Mouse (Mus musculus): Measurements from ENCODE around the gene Phb2.
"Not testable (repeated sequence)": the region's sequence is repeated elsewhere in the genome, so short reads cannot be mapped to it uniquely, and the experiment has no call there.

The Phb2 gene

DNA sequence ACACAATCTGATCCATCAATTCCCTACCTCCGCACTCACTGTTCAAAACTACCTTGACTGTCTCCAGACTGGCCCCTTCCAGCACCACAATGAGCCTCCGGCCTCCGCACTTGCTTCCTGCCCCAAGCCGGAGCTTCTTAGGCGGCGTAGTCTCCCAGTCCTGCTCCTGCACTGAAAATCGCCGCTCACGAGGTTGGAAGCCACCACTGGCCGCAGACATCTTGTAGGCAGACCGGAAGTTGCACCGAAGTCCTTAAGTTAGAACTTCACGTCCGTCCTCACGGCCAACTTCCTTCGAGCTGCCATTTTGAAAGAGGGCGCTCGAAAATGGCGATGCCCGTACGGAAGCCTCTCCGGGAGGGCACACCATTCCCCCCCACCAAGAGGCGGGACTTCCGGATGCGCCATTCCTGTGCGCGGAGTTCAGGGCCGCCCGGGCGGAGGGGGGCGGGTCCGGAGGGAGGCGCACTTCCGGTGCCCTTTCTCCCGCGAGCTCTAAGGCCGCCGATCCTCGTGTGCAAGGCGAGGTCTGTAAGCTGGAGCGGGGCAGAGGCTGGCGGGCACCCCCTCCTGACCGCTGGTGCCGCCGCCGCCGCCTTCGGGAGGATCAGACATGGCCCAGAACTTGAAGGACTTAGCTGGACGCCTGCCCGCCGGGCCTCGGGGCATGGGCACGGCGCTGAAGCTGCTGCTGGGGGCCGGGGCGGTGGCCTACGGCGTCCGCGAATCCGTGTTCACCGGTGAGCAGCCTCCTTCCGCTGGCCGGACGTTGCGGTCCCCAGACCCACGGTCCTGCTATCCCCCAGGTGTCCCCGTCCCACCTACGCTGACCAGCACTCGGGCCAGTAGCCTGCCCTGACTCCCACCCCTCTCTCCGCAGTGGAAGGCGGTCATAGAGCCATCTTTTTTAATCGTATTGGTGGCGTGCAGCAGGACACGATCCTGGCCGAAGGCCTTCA is at the start of gene Phb2, which contains the start of gene Emg1:
Gene Phb2 (plus strand): TSS at position 513 of the 959 bp plus-strand sequence.
Gene Emg1 (minus strand): TSS at position 355 of the 959 bp plus-strand sequence.
- peak; percentile 98 for DNase-seq (ENCODE audit: low spot score)

DNA sequence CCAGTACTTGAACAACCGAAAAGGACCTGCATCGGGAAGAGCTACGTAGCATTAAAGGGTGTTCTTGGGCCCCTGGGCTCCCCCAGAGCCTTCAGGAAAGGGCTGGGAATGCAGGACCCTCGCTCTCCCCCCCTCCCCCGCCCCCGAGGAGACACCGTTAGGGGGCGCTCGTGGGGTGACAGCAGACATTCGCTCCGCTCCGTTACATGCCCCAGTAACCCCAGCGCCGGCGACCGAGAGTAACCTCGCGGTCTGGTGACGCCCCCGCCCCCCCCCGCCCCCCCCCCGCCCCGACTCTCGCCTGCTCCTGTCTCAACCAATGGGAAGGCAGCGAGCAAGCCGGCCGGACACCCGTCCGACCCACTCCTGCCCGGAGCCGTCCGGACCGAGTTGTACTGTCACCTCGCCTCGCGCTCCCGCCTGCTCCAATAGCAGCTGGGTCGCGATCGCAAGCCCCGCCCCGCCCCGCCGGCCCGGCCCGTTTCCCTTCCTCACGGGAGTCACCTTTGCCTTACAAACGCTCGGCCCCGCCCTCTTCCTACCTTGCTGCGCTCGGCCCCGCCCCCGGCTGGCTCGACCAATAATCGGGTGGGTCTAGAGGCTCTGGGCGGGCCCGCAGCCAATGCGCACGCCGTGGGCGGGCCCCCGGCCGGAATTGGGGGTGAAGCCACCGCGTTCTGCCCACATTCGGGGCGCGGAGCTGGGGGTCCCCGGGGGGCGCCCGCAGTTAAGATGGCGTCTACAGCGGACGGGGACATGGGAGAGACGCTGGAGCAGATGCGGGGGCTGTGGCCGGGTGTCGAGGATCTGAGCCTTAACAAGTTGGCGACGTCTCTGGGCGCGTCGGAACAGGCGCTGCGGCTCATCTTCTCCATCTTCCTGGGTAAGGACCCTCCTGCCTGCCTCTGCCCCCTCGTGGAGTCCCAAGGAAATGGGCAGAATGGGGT is 49.4 kb upstream of the Phb2 start, which contains the start of gene Lpcat3:
Gene Lpcat3 (plus strand): TSS at position 551 of the 947 bp plus-strand sequence.
- peak; percentile 98 for DNase-seq (ENCODE audit: low spot score)

DNA sequence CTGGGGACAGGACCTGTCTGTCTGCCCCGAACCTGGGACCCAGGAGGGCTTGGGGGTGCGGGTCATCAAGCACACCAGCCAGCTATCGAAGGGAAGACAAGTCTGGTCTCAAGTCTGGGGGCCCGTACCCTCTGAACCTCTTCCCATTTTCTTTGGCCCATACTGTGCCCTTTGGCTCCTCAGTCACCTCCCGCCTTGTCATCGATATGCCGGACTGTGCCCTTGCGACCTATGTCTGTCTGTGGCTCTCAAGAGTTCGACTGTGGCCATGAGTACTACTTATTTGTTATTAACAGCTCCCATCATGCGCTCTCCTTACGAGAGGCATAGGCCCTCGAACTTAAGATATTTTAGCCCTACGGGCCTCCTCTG is 48.7 kb upstream of the Phb2 start:
- no peak for DNase-seq (ENCODE audit: low spot score)

GRCm38 (mm10) chr6:124664256-124664655 is 47.9 kb upstream of the Phb2 start:
- no peak for DNase-seq (ENCODE audit: low spot score)

DNA sequence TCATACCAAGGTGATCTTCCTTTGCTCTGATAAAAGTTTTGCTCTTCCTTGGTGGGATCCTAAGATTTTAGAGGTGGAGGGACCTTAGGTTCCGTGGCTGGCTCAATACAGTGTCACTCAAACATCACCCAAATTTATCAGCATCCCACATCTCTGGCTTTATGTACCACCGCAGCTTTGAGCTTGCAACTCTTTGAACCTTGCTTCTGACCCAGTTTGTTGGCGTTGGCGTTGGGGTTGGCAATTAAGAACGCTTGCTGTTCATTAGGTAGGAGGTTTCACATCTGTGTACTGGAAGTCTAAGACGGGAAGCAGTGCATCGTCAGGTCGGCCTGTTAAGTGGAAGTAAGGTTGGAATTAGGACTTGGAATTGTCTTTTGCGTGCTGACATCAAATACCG is 47.1 kb upstream of the Phb2 start:
- no peak for DNase-seq (ENCODE audit: low spot score)

DNA sequence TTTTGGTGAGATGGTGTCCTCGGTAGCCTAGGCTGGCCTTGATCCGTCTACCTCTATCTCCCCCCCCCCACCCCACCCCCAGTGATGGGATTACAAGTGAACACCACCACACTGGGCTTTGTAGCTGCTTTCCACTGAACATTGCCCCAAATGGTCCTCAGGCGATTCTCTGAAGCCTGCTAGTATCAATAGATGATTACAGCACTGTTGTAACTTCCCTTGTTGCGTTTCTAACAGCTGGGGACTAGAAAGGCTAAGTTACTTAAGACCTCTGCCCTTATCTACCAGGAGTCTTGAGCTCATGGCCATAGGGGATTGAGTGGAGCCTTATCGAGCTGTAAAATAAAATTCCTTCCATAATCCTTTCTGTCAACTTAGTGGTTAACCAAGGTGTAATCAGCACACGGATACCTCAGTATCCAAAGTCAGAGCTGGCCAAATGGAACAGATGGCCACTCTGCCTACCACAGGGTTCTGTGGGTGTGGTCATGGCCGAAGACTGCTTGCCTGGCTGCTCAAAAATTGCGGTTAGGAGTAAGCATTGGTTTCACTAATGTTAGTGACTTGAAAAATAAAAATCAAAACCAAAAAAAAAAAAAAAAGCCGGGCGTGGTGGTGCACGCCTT is 42.8 kb upstream of the Phb2 start:
- DNase-seq (ENCODE audit: low spot score): no peak

- no peak for DNase-seq (ENCODE audit: low spot score)
Observed at GRCm38 (mm10) chr6:124670281-124670900, 41.7 kb upstream of the Phb2 start.

DNA sequence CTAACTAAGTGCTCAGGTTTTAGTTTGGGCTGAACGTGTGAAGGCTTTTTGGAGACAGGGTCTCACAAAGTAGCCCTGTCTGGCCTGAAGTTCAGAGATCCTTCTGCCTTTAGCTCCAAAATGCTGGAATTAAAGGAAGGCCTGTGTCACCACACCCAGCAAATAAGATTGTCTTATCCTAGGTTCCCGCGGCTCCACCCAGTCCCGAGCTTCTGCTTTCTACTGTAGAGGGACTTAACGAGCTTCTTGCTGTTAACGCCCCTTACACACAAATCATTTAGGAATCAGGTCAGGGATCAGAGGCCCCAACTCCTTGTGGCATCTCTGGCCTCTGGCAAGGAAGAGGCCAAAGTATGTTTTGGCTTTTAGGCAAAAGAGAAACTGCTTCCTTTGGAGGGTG is 40.0 kb upstream of the Phb2 start:
- no peak for DNase-seq (ENCODE audit: low spot score)

DNA sequence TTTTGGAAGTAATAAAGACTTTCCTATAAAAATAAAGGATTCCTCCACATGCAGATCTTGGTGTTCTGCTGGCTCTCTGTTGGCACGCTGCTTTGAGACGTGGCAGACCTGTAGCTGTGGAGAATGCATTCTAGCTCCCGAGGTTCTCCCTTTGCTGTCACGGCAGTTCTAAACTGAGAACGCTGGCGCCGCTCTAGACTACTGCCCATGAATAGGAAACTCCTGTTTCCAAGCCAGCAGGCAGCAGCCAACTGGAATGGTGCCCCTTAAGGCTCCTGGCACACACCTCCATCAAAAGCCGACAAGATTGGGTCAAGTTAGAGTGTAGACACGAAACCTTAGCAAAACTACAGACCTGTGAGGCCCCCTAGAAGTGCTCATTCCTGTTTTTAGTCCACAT is 38.5 kb upstream of the Phb2 start:
- no peak for DNase-seq (ENCODE audit: low spot score)

DNA sequence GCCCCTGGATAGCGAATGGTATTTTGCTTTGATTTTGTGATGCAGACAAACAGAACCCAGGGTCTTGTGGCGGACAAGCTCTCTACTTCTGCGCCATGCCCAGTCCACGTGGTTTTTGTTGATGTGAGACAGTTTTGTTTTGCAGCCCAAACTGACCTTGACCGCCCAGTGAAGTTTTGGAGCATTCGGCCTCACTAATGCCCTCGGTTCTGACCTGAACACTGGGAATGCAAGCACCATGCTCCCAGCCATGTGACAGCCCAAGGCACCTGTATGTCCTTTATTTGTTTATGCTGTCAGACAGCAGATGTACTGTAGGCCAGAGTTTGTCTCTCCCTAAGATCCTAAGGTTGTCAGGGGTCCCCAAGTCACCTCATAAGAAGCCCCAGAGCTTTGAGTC is 37.5 kb upstream of the Phb2 start:
- DNase-seq (ENCODE audit: low spot score): no peak

DNA sequence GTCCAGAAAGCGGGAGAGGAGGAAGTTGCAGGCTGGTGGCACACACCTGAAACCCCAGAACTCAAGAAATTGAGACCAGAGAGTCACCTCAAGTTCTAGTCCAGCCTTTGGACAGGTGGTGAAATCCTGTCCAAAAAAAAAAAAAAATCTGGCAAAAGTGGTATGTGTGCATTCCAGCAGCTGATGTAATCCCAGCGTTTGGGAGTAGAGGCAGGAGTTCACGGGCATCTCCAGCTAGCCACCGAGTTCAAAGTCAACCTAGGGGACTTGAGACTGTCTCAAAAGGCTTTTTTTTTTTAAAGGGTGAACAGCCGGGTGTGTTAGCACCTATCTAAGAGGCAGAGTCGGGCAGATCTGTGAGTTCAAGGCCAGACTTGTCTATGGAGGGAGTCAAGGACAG is 36.0 kb upstream of the Phb2 start:
- no peak for DNase-seq (ENCODE audit: low spot score)

GRCm38 (mm10) chr6:124678769-124679168 is 33.4 kb upstream of the Phb2 start:
- DNase-seq (ENCODE audit: low spot score): no peak

- DNase-seq (ENCODE audit: low spot score): no peak
Observed at GRCm38 (mm10) chr6:124679486-124679885, 32.6 kb upstream of the Phb2 start.

DNA sequence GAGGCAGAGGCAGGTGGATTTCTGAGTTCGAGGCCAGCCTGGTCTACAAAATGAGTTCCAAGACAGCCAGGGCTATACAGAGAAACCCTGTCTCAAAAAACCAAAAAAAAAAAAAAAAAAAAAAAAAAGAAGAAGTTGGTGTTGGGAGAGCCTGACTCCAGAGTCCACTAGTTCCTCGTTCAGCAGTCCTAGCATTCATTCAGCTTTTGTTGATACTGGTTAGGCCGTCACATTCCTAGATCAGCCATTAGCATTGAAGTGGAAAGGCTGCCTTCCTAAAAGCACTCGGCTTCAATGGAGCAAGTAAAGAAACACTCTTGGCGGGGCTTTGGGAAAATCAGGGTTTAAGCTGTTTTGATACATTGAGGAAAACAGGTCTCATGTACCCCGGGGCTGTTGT is 29.8 kb upstream of the Phb2 start:
- DNase-seq (ENCODE audit: low spot score): not testable (repeated sequence)

DNA sequence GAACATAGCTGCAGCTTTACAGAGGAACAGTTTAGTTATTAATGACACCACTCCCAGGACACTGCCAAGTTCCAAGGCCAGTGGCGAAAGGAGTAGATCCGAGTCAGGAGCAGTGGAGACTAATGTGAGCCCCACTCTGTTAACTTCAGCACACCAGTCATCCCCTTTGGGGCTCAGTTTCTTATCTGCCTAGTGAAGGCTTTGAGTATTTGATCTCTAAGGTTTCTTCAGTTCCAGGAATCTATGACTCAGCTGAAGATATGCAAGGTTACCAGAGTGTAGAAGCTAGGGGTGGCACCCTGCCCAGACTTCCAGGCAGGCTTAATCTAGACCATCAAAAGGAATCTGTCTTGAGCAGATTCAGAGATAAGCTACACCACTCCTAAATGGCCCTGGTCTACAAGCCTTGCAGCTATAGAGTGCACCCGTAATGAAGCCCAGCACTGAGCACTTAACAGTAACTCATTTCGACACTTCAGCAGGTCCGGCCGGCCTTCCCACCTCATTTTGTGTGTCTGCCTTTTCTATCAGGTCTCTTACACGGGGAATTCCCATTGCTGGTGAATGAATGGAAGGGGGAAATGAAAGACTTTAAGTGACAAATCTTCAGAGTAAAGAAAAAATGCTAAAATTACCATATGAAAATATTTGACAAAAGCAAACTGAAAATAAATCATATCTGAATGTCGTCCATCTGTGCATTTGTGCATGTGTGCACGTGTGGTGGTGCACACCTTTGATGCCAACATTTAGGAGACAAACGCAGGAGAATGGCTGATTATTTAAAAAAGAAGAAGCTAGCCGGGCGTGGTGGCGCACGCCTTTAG is 28.3 kb upstream of the Phb2 start:
- DNase-seq (ENCODE audit: low spot score): peak; percentile 71

DNA sequence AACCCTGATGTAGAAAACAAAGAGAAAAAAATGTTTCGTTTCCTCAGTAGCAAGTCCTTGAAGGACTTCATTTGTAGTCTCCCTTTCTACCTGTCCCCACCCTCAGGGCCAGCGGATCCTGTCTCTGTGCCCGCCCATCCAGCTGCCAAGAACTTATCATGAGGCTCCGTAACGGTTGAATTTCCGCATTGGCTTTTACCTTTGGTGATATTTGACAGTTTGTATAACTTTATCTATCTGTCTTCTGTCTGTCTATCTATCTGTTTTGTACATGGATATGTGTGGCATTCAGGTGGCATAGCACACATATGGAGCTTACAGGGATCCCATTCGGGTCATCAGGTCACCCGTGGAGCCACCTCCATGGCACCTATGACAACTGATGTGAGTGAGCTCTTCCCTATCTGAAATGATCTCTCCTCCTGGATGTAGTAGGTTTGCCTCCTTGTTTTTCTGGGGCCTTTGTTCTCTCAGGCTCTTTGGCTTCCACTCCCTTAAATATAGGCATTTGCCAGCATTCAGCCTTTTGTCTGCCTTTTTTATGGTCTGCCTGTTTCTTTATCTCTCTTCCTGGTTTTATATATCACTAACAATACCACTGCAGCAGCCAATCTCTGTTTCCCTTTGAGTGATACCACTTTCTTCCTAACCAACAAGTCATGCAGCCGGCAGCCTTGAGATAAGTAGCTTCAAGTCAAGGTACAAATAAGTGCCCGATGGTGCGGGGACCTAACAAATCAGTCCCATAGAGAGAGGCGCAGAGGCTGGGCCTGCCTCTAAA is 26.3 kb upstream of the Phb2 start:
- DNase-seq (ENCODE audit: low spot score): no peak

DNA sequence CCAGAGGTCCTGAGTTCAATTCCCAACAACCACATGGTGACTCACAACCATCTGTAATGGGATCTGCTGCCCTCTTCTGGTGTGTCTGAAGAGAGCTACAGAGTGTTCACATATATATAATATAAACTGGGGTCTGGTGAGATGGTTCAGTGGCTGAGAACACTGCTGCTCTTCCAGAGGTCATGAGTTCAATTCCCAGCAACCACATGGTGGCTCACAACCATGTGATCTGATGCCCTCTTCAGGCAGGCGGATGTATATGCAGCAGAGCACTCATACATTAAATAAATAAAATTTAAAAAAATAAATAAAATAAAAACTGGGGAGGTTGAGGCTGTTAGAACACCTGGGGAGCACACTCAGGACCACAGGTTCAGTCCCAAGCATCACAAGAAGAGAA is 25.5 kb upstream of the Phb2 start:
- not testable (repeated sequence) for DNase-seq (ENCODE audit: low spot score)

DNA sequence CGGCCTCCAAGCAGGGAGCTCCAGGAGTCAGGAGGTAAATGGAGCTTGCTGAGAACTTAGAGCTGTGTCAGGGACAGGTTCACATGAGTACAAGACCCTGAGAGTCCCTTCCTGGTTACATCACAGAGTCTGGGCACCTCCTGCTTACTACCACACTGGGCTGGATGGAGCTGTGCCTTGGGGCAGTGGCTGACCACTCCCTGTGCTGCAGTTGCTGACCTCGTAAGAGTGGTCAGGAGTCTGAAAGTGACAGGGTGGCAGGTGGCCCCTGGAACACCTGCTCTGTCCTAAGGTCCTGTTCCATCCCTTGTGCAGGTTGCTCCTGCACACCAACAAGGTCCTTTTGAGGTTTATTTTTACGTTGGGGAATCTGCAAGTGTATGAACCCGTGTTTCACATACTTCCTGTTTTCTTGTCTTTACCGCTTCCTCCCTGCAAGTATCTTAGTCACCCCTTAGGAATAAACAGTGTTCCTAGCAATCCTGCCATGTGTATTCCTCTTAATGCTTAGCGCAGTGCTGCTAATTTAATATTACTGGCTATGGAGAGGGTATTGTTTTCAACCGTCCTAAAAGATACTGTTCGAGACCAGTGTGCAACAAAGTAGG is 23.9 kb upstream of the Phb2 start:
- DNase-seq (ENCODE audit: low spot score): no peak

DNA sequence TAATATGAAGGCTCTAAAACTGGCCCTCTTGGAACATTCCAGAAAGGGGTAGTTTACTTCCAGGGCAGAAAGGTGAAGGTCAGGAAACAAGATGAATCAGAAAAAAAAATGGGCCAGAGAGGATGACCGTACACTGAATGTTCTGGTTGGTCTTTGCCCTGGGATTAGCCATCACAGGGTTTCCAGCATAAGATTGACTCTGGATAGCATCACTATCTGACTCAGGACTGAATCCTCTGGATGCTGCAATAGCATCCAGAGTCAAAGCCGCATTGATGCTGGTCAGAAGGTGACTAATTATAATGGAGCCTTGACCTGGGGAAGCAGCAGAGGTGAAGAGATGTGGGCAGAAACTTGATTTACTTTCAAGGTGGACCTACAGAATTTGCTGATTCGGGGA is 23.1 kb upstream of the Phb2 start:
- DNase-seq (ENCODE audit: low spot score): no peak

- DNase-seq (ENCODE audit: low spot score): no peak
Observed at GRCm38 (mm10) chr6:124690517-124690916, 21.6 kb upstream of the Phb2 start.

Measured in MN1 (cell line).